Mouse (Mus musculus) gastrocnemius, postnatal 10 days (tissue): Measurements from ENCODE around the gene Schip1. TPM values are rescaled to one million over a fixed set of nuclear protein-coding genes. Genes with fewer than 3 reads are reported as not detected.

Experiments
- total RNA-seq, 2 experiments: library from RNA; stranded (reverse); gene quantifications; 2 replicates each; pipeline ENCODE4 v1.2.3; 2021

The Schip1 gene
- total RNA-seq, 2 experiments from 2014 or later: 86.2 to 86.6 TPM

Other genes with a start within 250 kb of the Schip1 start
- not detected for gene Iqcj, start 172.6 kb upstream of the Schip1 start, total RNA-seq
- gene Iqschfp, start 172.6 kb upstream of the Schip1 start, total RNA-seq: not detected